Mouse (Mus musculus): ENCODE data around the gene 5730596B20Rik.

DNA sequence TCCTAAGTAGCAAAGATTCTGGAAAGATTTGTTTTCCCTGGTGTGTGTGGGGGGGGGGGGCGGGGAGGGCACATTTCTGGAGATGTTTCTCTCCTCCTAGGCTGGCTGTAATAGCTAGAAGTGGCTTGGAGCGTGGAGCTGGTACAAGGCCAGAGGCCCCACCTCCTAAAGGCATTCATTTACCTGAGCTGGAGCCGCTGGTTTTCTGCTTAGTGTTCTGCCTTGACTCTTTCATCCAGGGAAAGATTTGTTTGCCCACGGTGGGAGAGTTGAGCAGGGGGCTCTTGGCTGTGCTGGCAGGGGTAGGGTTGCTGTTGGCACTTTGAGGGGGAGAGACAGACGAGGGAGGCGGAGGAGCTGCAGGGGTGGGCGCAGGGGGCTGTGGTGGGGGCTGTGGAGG is 5.4 kb upstream of the 5730596B20Rik start:
- TF ChIP-seq POLR2A (IDR thresholded peaks at IDR 0.05; ENCODE audit: insufficient read depth, low read depth, low read length) (no peak), CTCF (IDR thresholded peaks at IDR 0.05; ENCODE audit: insufficient read depth, low read depth, low read length) (no peak)

Data from olfactory bulb, adult 2 months (tissue).